Mouse (Mus musculus) CD4-positive helper T cell, adult 2 months (primary cell): ENCODE data around the gene Cypt3.

Source experiments
- DNase-seq: peaks from one replicate; pipeline ENCODE4 v3.0.0-alpha.2; 2012; ENCODE audit warnings: low read depth, missing footprints, low spot score

Gene Cypt3

GRCm38 (mm10) chrX:153558293-153558692, at the start of gene Cypt3:
Gene Cypt3 (plus strand): TSS chrX:153558593.
- no peak for DNase-seq

GRCm38 (mm10) chrX:153515491-153515890, 42.9 kb upstream of the Cypt3 start:
- no peak for DNase-seq

- peak; percentile 3 for DNase-seq
Observed at GRCm38 (mm10) chrX:153528399-153528798, 30.0 kb upstream of the Cypt3 start.

GRCm38 (mm10) chrX:153556634-153557033, 1.8 kb upstream of the Cypt3 start:
- no peak for DNase-seq

- DNase-seq = no peak
Observed at GRCm38 (mm10) chrX:153564650-153565049, 6.3 kb downstream of the Cypt3 start.

GRCm38 (mm10) chrX:153599583-153599982, 41.2 kb downstream of the Cypt3 start:
- DNase-seq = no peak
